Mouse (Mus musculus) intestine, embryonic 16.5 days (tissue): ENCODE data around the gene Pik3c2g. TPM values are rescaled to one million over a fixed set of nuclear protein-coding genes. Genes with fewer than 3 reads are reported as not detected.
A peak's percentile ranks its signal among the peaks of the same experiment; 100 is the strongest.
"Not testable (repeated sequence)": the region's sequence is repeated elsewhere in the genome, so short reads cannot be mapped to it uniquely, and the experiment has no call there.

Source experiments
- ATAC-seq: fragments of 200-750 bp; cut with Nextera tagmentation; 2 replicates; pipeline ENCODE4 v1.8.0; 2017; ENCODE audit warnings: moderate TSS enrichment, moderate library complexity
- H3K27ac ChIP-seq: fragments of 300-500 bp; sonication (generic); 2 replicates; pipeline ENCODE4 v1.5.1; 2014; ENCODE audit warnings: mild to moderate bottlenecking, low read length
- H3K27me3 ChIP-seq: fragments of 300-500 bp; sonication (generic); replicated peaks from 2 replicates; pipeline ENCODE4 v1.6.1; 2014; ENCODE audit warnings: low read length, control low read depth, mixed read lengths; ENCODE audit not compliant: control insufficient read depth, insufficient read depth
- H3K36me3 ChIP-seq: fragments of 300-500 bp; sonication (generic); 2 replicates; pipeline ENCODE4 v1.6.1; 2014; ENCODE audit warnings: low read length, control low read depth; ENCODE audit not compliant: control insufficient read depth, insufficient read depth
- H3K4me1 ChIP-seq: fragments of 300-500 bp; sonication (generic); 2 replicates; pipeline ENCODE4 v1.6.1; 2014; ENCODE audit warnings: low read length, control low read depth, mixed read lengths; ENCODE audit not compliant: control insufficient read depth, insufficient read depth
- H3K4me2 ChIP-seq: fragments of 300-500 bp; sonication (generic); 2 replicates; pipeline ENCODE4 v1.6.1; 2014; ENCODE audit warnings: low read depth, low read length, control low read depth
- H3K4me3 ChIP-seq: fragments of 300-500 bp; sonication (generic); 2 replicates; pipeline ENCODE4 v1.5.1; 2014; ENCODE audit warnings: mild to moderate bottlenecking, low read length
- H3K9ac ChIP-seq: fragments of 300-500 bp; sonication (generic); 2 replicates; pipeline ENCODE4 v1.6.1; 2014; ENCODE audit warnings: low read depth, low read length
- H3K9me3 ChIP-seq: fragments of 300-500 bp; sonication (generic); 2 replicates; pipeline ENCODE4 v1.6.1; 2016; ENCODE audit warnings: low read length, control low read depth; ENCODE audit not compliant: control insufficient read depth
- WGBS: fragments of 180-500 bp; shearing (Covaris S2); extraction: QIAGEN DNeasy Blood & Tissue Kit; methylation state at CpG from one replicate; pipeline ENCODE4 v1.1.7; 2014; 5-methylcytosine and 5-hydroxymethylcytosine counted together
- polyA plus RNA-seq: library from polyadenylated mRNA; unstranded; fragments of >200 nt; fragmentation: Nextera tagmentation; extraction: Ambion mirVana; gene quantifications from 2 replicates; pipeline ENCODE4 v1.2.1, GENCODE M21; 2015

Gene Pik3c2g
- polyA plus RNA-seq, 1 experiment from 2014 or later, result 0.94 TPM

DNA sequence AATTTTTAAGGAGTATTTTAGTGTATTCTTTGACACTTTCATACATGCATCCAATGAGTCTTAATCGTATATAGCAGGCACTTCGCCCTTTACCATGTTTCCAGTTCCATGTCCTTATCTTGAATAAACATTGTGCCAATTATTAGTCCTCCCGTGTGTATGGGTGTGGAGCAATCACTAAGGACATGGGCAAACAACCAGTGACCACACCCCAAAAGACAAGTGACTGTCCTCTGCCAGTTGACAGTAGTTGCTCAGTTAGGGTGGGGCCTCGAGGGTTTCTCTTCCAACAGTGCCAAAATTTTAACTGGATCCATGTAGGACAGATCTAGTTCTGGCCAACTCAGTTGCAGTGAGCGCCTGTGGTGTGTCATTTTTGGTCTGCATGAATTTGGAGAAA, 341.7 kb downstream of the Pik3c2g start:
- Histone ChIP-seq H3K36me3 (no peaks in the 10 kb centered on the region), H3K27ac (no peak overlapping the region), H3K9ac (no peak overlapping the region), H3K4me3 (no peak overlapping the region), H3K9me3 (no peaks in the 10 kb centered on the region), H3K27me3 (no peaks in the 10 kb centered on the region), H3K4me1 (no peaks in the 10 kb centered on the region), H3K4me2 (no peak overlapping the region)
- ATAC-seq, result peak; percentile 62; the same call in 1 of the 2 replicates
- WGBS, result 66% methylated on average over 5 of the region's 5 CpGs

DNA sequence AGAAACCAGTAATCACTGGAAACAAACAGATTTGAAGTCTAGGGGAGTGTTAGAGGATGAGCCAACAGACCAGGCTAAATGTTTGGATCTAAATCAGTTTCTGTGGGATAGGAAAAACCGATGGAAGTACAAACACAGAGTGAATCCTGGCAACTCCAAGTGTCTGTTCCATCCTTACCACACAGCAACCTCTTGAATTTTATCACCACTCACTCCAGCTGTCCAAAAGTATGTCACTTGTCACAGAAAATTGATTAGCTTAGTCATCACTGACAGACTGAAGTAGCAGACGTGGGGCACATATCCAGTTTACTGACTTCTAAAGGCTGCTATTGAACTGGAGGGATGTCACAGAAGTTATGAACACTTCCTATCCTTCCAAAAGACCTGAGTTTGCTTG, 347.8 kb downstream of the Pik3c2g start:
- ATAC-seq, result no peak
- Histone ChIP-seq H3K4me3 (no peak overlapping the region), H3K36me3 (no peaks in the 10 kb centered on the region), H3K27ac (no peak overlapping the region), H3K4me1 (no peaks in the 10 kb centered on the region), H3K4me2 (no peak overlapping the region), H3K9me3 (no peaks in the 10 kb centered on the region), H3K27me3 (no peaks in the 10 kb centered on the region), H3K9ac (no peak overlapping the region)
- WGBS, result 48% methylated on average over 2 of the region's 2 CpGs

GRCm38 (mm10) chr6:139937581-139937980, 350.6 kb downstream of the Pik3c2g start:
- not testable (repeated sequence) for H3K36me3 ChIP-seq, H3K4me1 ChIP-seq, H3K9me3 ChIP-seq, H3K4me2 ChIP-seq, H3K27ac ChIP-seq, H3K9ac ChIP-seq, H3K4me3 ChIP-seq, ATAC-seq, H3K27me3 ChIP-seq
- 75% methylated on average over 4 of the region's 4 CpGs for WGBS

GRCm38 (mm10) chr6:139947106-139947879, 360.3 kb downstream of the Pik3c2g start:
- Histone ChIP-seq H3K4me2 (no peak overlapping the region), H3K36me3 (no peaks in the 10 kb centered on the region), H3K4me3 (no peak overlapping the region), H3K4me1 (no peaks in the 10 kb centered on the region; the same call in 1 of the 2 replicates), H3K9ac (no peak overlapping the region), H3K27ac (no peak overlapping the region), H3K9me3 (no peaks in the 10 kb centered on the region), H3K27me3 (no peaks in the 10 kb centered on the region)
- 71% methylated on average over 8 of the region's 8 CpGs for WGBS
- ATAC-seq, result peak; percentile 88

DNA sequence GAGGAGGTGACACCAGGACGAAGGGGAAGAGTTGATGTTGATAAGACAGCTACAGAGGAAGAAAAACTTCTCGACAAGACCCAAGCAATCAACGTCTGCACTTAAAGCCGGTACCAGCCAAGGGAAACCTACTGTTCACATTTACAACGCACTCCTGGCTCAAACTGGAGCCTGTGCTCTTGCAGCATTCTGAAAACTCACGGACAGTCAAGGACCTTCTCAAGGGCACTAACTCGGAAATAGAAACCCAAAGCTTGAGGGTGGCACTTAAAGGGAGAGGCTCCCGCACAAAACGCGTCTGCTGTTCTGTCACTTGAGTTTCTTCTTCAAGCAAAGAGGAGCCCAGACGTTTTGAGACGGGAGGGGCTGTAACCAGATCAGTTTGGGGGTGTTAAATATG, 366.6 kb downstream of the Pik3c2g start:
- Histone ChIP-seq H3K4me3 (no peak overlapping the region), H3K36me3 (no peaks in the 10 kb centered on the region), H3K4me2 (no peak overlapping the region), H3K27ac (no peak overlapping the region), H3K9me3 (no peaks in the 10 kb centered on the region), H3K27me3 (no peaks in the 10 kb centered on the region), H3K9ac (no peak overlapping the region), H3K4me1 (no peaks in the 10 kb centered on the region)
- WGBS, result 82% methylated on average over 12 of the region's 12 CpGs
- ATAC-seq, result no peak

DNA sequence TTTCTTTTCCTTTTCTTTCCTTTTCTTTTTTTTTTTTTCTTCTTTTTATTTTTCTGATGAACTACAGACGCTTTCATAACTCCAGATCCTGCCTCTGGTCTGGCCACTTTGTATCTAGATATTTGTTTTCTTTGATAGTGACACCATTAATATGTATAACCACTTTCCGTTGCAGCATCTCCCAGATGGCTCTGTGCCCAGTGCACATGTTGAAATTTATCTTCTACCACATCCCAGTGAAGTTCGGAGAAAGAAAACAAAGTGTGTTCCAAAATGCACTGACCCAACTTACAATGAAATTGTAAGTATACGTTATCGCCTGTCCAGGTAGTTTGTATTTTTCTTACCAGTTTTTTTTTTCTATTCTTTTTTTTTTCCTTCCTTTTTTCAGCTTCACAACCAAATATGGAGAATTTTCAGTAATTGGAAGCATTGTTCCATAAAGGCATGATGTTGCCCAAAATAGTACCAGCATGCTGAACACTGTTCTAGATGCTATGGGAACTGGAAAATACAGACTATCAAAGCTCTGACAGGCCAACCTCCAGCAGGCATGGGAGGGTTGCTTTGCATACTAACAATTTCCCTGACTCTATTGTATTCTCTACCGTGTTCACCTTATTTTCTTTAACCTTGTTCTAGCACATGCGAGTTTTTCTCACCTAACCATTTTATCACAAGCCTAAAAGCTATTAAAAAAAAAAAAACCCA, 370.7 kb downstream of the Pik3c2g start:
- 60% methylated on average over 7 of the region's 7 CpGs for WGBS
- no peak for ATAC-seq

DNA sequence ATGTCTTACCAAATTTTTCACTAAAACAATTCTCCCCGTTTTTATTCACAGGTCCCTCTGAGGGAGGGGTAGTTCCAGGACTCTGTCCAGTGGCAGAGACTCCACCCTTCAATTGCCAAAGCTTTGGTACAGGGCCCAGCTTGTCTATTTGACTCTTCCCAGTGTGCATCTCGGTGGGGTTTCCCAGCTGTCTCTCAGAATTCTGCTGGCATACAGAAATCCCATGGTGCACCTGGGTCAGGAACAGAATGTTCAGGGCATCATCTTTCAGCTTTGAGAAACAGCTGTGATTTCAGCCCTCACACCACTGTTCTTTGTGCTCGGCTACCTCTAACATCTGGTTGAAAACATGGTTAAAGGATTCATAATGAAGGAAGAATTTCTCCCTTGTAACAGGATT, 376.8 kb downstream of the Pik3c2g start:
- H3K4me1 ChIP-seq, result no peaks in the 10 kb centered on the region
- no peaks in the 10 kb centered on the region for H3K9me3 ChIP-seq
- no peak for ATAC-seq
- H3K27ac ChIP-seq, result no peak overlapping the region
- no peak overlapping the region for H3K4me3 ChIP-seq
- no peaks in the 10 kb centered on the region for H3K27me3 ChIP-seq
- 64% methylated on average over 3 of the region's 3 CpGs for WGBS
- no peak overlapping the region for H3K4me2 ChIP-seq
- H3K36me3 ChIP-seq, result no peaks in the 10 kb centered on the region
- no peak overlapping the region for H3K9ac ChIP-seq

More for the DNA sequence above, 370.7 kb downstream of the Pik3c2g start:
- H3K27ac ChIP-seq, result no peak overlapping the region
- H3K4me2 ChIP-seq, result no peak overlapping the region
- H3K4me3 ChIP-seq, result no peak overlapping the region
- H3K4me1 ChIP-seq, result no peaks in the 10 kb centered on the region
- H3K9me3 ChIP-seq, result no peaks in the 10 kb centered on the region
- H3K36me3 ChIP-seq, result no peaks in the 10 kb centered on the region
- H3K27me3 ChIP-seq, result no peaks in the 10 kb centered on the region
- H3K9ac ChIP-seq, result no peak overlapping the region

GRCm38 (mm10) chr6:139964895-139965294, 377.9 kb downstream of the Pik3c2g start:
- no peaks in the 10 kb centered on the region for H3K36me3 ChIP-seq
- 76% methylated on average over 3 of the region's 3 CpGs for WGBS
- no peak for ATAC-seq
- no peak overlapping the region for H3K4me3 ChIP-seq
- H3K9me3 ChIP-seq, result no peaks in the 10 kb centered on the region
- no peaks in the 10 kb centered on the region for H3K4me1 ChIP-seq
- H3K27me3 ChIP-seq, result no peaks in the 10 kb centered on the region
- H3K27ac ChIP-seq, result no peak overlapping the region
- H3K4me2 ChIP-seq, result no peak overlapping the region
- no peak overlapping the region for H3K9ac ChIP-seq

DNA sequence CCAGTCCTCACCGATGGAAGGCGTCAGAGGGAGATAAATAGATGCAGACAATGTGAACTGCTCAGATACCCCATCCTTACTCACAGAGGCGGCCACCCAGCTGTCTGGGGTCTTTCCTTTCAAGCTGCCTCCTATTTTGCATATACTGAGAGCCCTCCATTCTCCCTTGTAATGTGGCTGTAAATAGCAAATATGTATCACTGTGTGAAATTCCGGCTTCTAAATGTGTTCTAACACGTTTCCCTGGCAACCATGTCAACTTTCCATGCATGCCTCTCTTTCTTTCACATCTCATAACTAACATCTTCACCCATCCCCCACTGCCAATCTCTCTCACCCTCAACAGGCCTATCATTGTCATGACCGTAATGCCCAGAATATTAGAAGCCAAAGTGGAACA, 379.7 kb downstream of the Pik3c2g start:
- Histone ChIP-seq H3K27me3 (no peaks in the 10 kb centered on the region), H3K36me3 (no peaks in the 10 kb centered on the region), H3K9ac (no peak overlapping the region), H3K4me2 (no peak overlapping the region), H3K4me3 (no peak overlapping the region), H3K9me3 (no peaks in the 10 kb centered on the region), H3K4me1 (no peaks in the 10 kb centered on the region), H3K27ac (no peak overlapping the region)
- 68% methylated on average over 6 of the region's 6 CpGs for WGBS
- ATAC-seq, result no peak
